Mouse (Mus musculus): ENCODE measurements around the gene Krt15. TPM values are rescaled to one million over a fixed set of nuclear protein-coding genes. Genes with fewer than 3 reads are reported as not detected.

Gene Krt15
- polyA plus RNA-seq, 1 experiment from 2014 or later: 1.0 TPM

- WGBS: 83% methylated on average over 2 of the region's 2 CpGs
- ATAC-seq (ENCODE audit: low read depth): no peak
- Histone ChIP-seq H3K9me3 (no peaks in the 10 kb centered on the region), H3K4me2 (no peak overlapping the region), H3K4me1 (replicated peaks) (no peaks in the 10 kb centered on the region), H3K4me3 (no peak overlapping the region), H3K9ac (no peak overlapping the region), H3K36me3 (no peaks in the 10 kb centered on the region), H3K27ac (replicated peaks) (no peak overlapping the region), H3K27me3 (no peaks in the 10 kb centered on the region)
Measured at GRCm38 (mm10) chr11:100113742-100114029, 22.0 kb downstream of the Krt15 start.

GRCm38 (mm10) chr11:100112935-100113741 is 22.6 kb downstream of the Krt15 start:
- Histone ChIP-seq H3K36me3 (no peaks in the 10 kb centered on the region), H3K27me3 (no peaks in the 10 kb centered on the region), H3K4me2 (no peak overlapping the region), H3K4me3 (no peak overlapping the region), H3K4me1 (replicated peaks) (no peaks in the 10 kb centered on the region), H3K27ac (replicated peaks) (no peak overlapping the region), H3K9ac (no peak overlapping the region), H3K9me3 (no peaks in the 10 kb centered on the region)
- no peak for ATAC-seq (ENCODE audit: low read depth)
- 81% methylated on average over 11 of the region's 11 CpGs for WGBS

GRCm38 (mm10) chr11:100105576-100106122 is 30.1 kb downstream of the Krt15 start, which contains the start of gene Krt36:
Gene Krt36, minus strand, starts transcription at chr11:100105626.
- Histone ChIP-seq H3K27ac (replicated peaks) (no peak within 1 kb of the TSS), H3K27me3 (no peaks in the 10 kb centered on the region), H3K36me3 (no peaks in the 10 kb centered on the region), H3K4me3 (no peak within 1 kb of the TSS), H3K4me1 (replicated peaks) (no peaks in the 10 kb centered on the region), H3K9me3 (no peaks in the 10 kb centered on the region), H3K4me2 (no peak within 1 kb of the TSS), H3K9ac (no peak within 1 kb of the TSS)
- WGBS: 83% methylated on average over 6 of the region's 6 CpGs
- no peak for ATAC-seq (ENCODE audit: low read depth)

GRCm38 (mm10) chr11:100102693-100103429 is 32.9 kb downstream of the Krt15 start:
- Histone ChIP-seq H3K36me3 (no peaks in the 10 kb centered on the region), H3K4me1 (replicated peaks) (no peaks in the 10 kb centered on the region), H3K4me2 (no peak overlapping the region), H3K27ac (replicated peaks) (no peak overlapping the region), H3K9me3 (no peaks in the 10 kb centered on the region), H3K9ac (no peak overlapping the region), H3K27me3 (no peaks in the 10 kb centered on the region), H3K4me3 (no peak overlapping the region)
- ATAC-seq (ENCODE audit: low read depth): no peak
- WGBS: 72% methylated on average over 15 of the region's 15 CpGs

- 85% methylated on average over 4 of the region's 4 CpGs for WGBS
- H3K9ac ChIP-seq: no peak overlapping the region
- no peak overlapping the region for H3K4me2 ChIP-seq
- no peaks in the 10 kb centered on the region for H3K27me3 ChIP-seq
- H3K9me3 ChIP-seq: no peaks in the 10 kb centered on the region
- H3K36me3 ChIP-seq: no peaks in the 10 kb centered on the region
- H3K4me1 ChIP-seq (replicated peaks): no peaks in the 10 kb centered on the region
- H3K27ac ChIP-seq (replicated peaks): no peak overlapping the region
- no peak for ATAC-seq (ENCODE audit: low read depth)
- H3K4me3 ChIP-seq: no peak overlapping the region
Measured at GRCm38 (mm10) chr11:100100391-100100790, 35.3 kb downstream of the Krt15 start.

- H3K27ac ChIP-seq (replicated peaks): no peak overlapping the region
- no peaks in the 10 kb centered on the region for H3K4me1 ChIP-seq (replicated peaks)
- 68% methylated on average over 9 of the region's 9 CpGs for WGBS
- H3K36me3 ChIP-seq: no peaks in the 10 kb centered on the region
- H3K27me3 ChIP-seq: no peaks in the 10 kb centered on the region
- ATAC-seq (ENCODE audit: low read depth): no peak
- no peak overlapping the region for H3K4me3 ChIP-seq
- no peak overlapping the region for H3K4me2 ChIP-seq
- H3K9ac ChIP-seq: no peak overlapping the region
- H3K9me3 ChIP-seq: no peaks in the 10 kb centered on the region
Measured at GRCm38 (mm10) chr11:100097819-100098218, 37.9 kb downstream of the Krt15 start.

- ATAC-seq (ENCODE audit: low read depth): no peak
- Histone ChIP-seq H3K4me3 (no peak within 1 kb of the TSS), H3K9ac (no peak within 1 kb of the TSS), H3K27ac (replicated peaks) (no peak within 1 kb of the TSS), H3K9me3 (no peaks in the 10 kb centered on the region), H3K27me3 (no peaks in the 10 kb centered on the region), H3K36me3 (no peaks in the 10 kb centered on the region), H3K4me2 (no peak within 1 kb of the TSS), H3K4me1 (replicated peaks) (no peaks in the 10 kb centered on the region)
- 84% methylated on average over 9 of the region's 9 CpGs for WGBS
Measured at GRCm38 (mm10) chr11:100096141-100096540, 39.6 kb downstream of the Krt15 start, which contains the start of gene Krt35. Gene Krt35, minus strand, starts transcription at chr11:100096241.

GRCm38 (mm10) chr11:100088378-100089025 is 47.2 kb downstream of the Krt15 start:
- Histone ChIP-seq H3K9me3 (no peaks in the 10 kb centered on the region), H3K4me1 (replicated peaks) (no peaks in the 10 kb centered on the region), H3K4me2 (no peak overlapping the region), H3K27ac (replicated peaks) (no peak overlapping the region), H3K4me3 (no peak overlapping the region), H3K36me3 (no peaks in the 10 kb centered on the region), H3K27me3 (no peaks in the 10 kb centered on the region), H3K9ac (no peak overlapping the region)
- ATAC-seq (ENCODE audit: low read depth): no peak
- WGBS: 72% methylated on average over 7 of the region's 7 CpGs

GRCm38 (mm10) chr11:100087861-100088260 is 47.9 kb downstream of the Krt15 start, which contains the start of gene Krt32:
Gene Krt32, minus strand, starts transcription at chr11:100088226.
- H3K27me3 ChIP-seq: no peaks in the 10 kb centered on the region
- WGBS: 94% methylated on average over 10 of the region's 10 CpGs
- ATAC-seq (ENCODE audit: low read depth): no peak
- H3K4me3 ChIP-seq: no peak within 1 kb of the TSS
- H3K36me3 ChIP-seq: no peaks in the 10 kb centered on the region
- H3K27ac ChIP-seq (replicated peaks): no peak within 1 kb of the TSS
- no peaks in the 10 kb centered on the region for H3K4me1 ChIP-seq (replicated peaks)
- no peaks in the 10 kb centered on the region for H3K9me3 ChIP-seq
- no peak within 1 kb of the TSS for H3K9ac ChIP-seq
- H3K4me2 ChIP-seq: no peak within 1 kb of the TSS

Other genes starting within 250 kb of the Krt15 start
- gene Krtap31-1, start 228.0 kb downstream of the Krt15 start, polyA plus RNA-seq (2015; fragmentation: Nextera tagmentation; extraction: Ambion mirVana): not detected in 2 replicates
- not detected in 2 replicates for gene Gm11565, start 221.2 kb downstream of the Krt15 start, polyA plus RNA-seq (2015; fragmentation: Nextera tagmentation; extraction: Ambion mirVana)
- not detected in 2 replicates for gene Krtap31-2, start 199.6 kb downstream of the Krt15 start, polyA plus RNA-seq (2015; fragmentation: Nextera tagmentation; extraction: Ambion mirVana)
- gene Krtap9-5, start 187.5 kb downstream of the Krt15 start, polyA plus RNA-seq (2015; fragmentation: Nextera tagmentation; extraction: Ambion mirVana): not detected in 2 replicates
- not detected in 2 replicates for gene Krtap29-1, start 156.9 kb downstream of the Krt15 start, polyA plus RNA-seq (2015; fragmentation: Nextera tagmentation; extraction: Ambion mirVana)
- gene Krtap16-1, start 149.3 kb downstream of the Krt15 start, polyA plus RNA-seq (2015; fragmentation: Nextera tagmentation; extraction: Ambion mirVana): not detected in 2 replicates
- gene Krtap17-1, start 141.9 kb downstream of the Krt15 start, polyA plus RNA-seq (2015; fragmentation: Nextera tagmentation; extraction: Ambion mirVana): 0.55 TPM in 1 of 2 replicates, not detected in the other
- not detected in 2 replicates for gene Krt33a, start 119.7 kb downstream of the Krt15 start, polyA plus RNA-seq (2015; fragmentation: Nextera tagmentation; extraction: Ambion mirVana)
- gene Krt33b, start 106.1 kb downstream of the Krt15 start, polyA plus RNA-seq (2015; fragmentation: Nextera tagmentation; extraction: Ambion mirVana): not detected in 2 replicates
- gene Krt34, start 94.4 kb downstream of the Krt15 start, polyA plus RNA-seq (2015; fragmentation: Nextera tagmentation; extraction: Ambion mirVana): not detected in 2 replicates
- gene Krt31, start 85.4 kb downstream of the Krt15 start, polyA plus RNA-seq (2015; fragmentation: Nextera tagmentation; extraction: Ambion mirVana): not detected in 2 replicates
- not detected in 2 replicates for gene Krt32, start 47.7 kb downstream of the Krt15 start, polyA plus RNA-seq (2015; fragmentation: Nextera tagmentation; extraction: Ambion mirVana)
- not detected in 2 replicates for gene Krt35, start 39.7 kb downstream of the Krt15 start, polyA plus RNA-seq (2015; fragmentation: Nextera tagmentation; extraction: Ambion mirVana)
- not detected in 2 replicates for gene Krt36, start 30.3 kb downstream of the Krt15 start, polyA plus RNA-seq (2015; fragmentation: Nextera tagmentation; extraction: Ambion mirVana)
- not detected in 2 replicates for gene Krt13, start 14.4 kb downstream of the Krt15 start, polyA plus RNA-seq (2015; fragmentation: Nextera tagmentation; extraction: Ambion mirVana)
- gene Krt19, start 12.7 kb upstream of the Krt15 start, polyA plus RNA-seq (2015; fragmentation: Nextera tagmentation; extraction: Ambion mirVana): 1.1 and 2.2 TPM in 2 replicates
- not detected in 2 replicates for gene Krt9, start 57.3 kb upstream of the Krt15 start, polyA plus RNA-seq (2015; fragmentation: Nextera tagmentation; extraction: Ambion mirVana)
- gene Krt14, start 71.6 kb upstream of the Krt15 start, polyA plus RNA-seq (2015; fragmentation: Nextera tagmentation; extraction: Ambion mirVana): 1.6 and 7.2 TPM in 2 replicates
- not detected in 2 replicates for gene Krt16, start 113.0 kb upstream of the Krt15 start, polyA plus RNA-seq (2015; fragmentation: Nextera tagmentation; extraction: Ambion mirVana)
- gene Krt17, start 125.1 kb upstream of the Krt15 start, polyA plus RNA-seq (2015; fragmentation: Nextera tagmentation; extraction: Ambion mirVana): 0.73 and 1.4 TPM in 2 replicates
- not detected in 2 replicates for gene Krt42, start 133.9 kb upstream of the Krt15 start, polyA plus RNA-seq (2015; fragmentation: Nextera tagmentation; extraction: Ambion mirVana)
- gene Eif1, start 184.0 kb upstream of the Krt15 start, polyA plus RNA-seq (2015; fragmentation: Nextera tagmentation; extraction: Ambion mirVana): 1,277 and 1,563 TPM in 2 replicates
- gene Gast, start 198.5 kb upstream of the Krt15 start, polyA plus RNA-seq (2015; fragmentation: Nextera tagmentation; extraction: Ambion mirVana): 0.76 TPM in 1 of 2 replicates, not detected in the other
- gene Hap1, start 220.2 kb upstream of the Krt15 start, polyA plus RNA-seq (2015; fragmentation: Nextera tagmentation; extraction: Ambion mirVana): 62.7 and 67.4 TPM in 2 replicates

Measured in neural tube, embryonic 13.5 days (tissue).